Mouse (Mus musculus): ENCODE measurements around the gene Agtrap. TPM values are rescaled to one million over a fixed set of nuclear protein-coding genes. Genes with fewer than 3 reads are reported as not detected.

Gene Agtrap
- total RNA-seq (2021), result 10 to 100 TPM in 1 of 2 experiments, 1 to 10 TPM in 1; 9.8 to 12.6 TPM
- long read RNA-seq, experiment 1, transcript Agtrap-201 (5 exons, 3,996 nt), result major isoform, 10 of 16 reads
- long read RNA-seq, experiment 1, partial matches to known transcripts, result 0 of 16 reads
- long read RNA-seq, experiment 1, other reads (novel, unspliced or antisense), result 6 of 16 reads
- long read RNA-seq, experiment 2, transcript Agtrap-201 (5 exons, 3,996 nt), result major isoform, 14 of 24 reads
- long read RNA-seq, experiment 2, partial matches to known transcripts, result 1 of 24 reads
- long read RNA-seq, experiment 2, other reads (novel, unspliced or antisense), result 9 of 24 reads

- TF ChIP-seq CTCF (IDR thresholded peaks at IDR 0.05), result no peak
- Histone ChIP-seq H3K27ac (peak within 1 kb of the TSS; percentile 94), H3K4me3 (peak within 1 kb of the TSS; percentile 96)
- intact Hi-C loops (cut with DNase I), result loop anchor here (5.0 kb wide), 1 partner anchor 46 kb away; no protein-coding TSS in a partner anchor
- DNase-seq, result peak; percentile 98
Measured at GRCm38 (mm10) chr4:148087907-148088527, at the start of gene Agtrap. Gene Agtrap (minus strand): TSS chr4:148088031.

- DNase-seq, result no peak
- TF ChIP-seq CTCF (IDR thresholded peaks at IDR 0.05), result no peak
- intact Hi-C loops (cut with DNase I), result no loop called here
- Histone ChIP-seq H3K27ac (no peak overlapping the region), H3K4me3 (no peak overlapping the region)
Measured at GRCm38 (mm10) chr4:148137503-148137902, 49.7 kb upstream of the Agtrap start.

GRCm38 (mm10) chr4:148134988-148135387 is 47.2 kb upstream of the Agtrap start:
- no peak overlapping the region for H3K27ac ChIP-seq
- TF ChIP-seq CTCF (IDR thresholded peaks at IDR 0.05), result no peak
- DNase-seq, result no peak
- intact Hi-C loops (cut with DNase I), result no loop called here
- no peak overlapping the region for H3K4me3 ChIP-seq

DNA sequence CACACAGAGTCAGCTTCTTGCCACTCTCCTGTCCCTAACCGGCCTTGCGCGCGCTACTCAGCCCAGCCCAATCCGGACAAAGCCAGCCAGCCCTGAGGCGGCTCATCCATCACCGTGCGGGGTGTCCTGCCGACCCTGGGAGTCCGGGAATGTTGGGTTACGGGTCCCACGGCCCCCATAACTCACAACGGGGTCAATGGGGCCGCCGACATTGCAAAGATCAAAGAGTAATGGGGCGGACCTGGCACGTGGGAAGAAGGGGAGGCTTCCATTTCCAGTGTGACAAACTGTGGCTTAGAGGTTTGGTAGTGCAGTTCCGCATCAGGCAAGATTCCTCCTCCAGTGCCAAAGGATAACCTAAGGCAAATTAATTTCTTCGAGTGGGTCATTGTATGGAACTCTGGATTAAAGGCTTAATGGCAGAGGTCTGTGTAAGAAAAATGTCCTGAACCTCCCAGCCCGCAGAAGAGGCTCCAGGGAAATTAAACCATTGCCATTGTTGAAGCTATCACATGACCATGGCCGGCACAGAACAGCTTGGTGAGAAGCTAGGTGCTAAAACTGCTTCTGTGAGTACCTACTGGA is 43.8 kb upstream of the Agtrap start:
- H3K4me3 ChIP-seq, result no peak overlapping the region
- H3K27ac ChIP-seq, result no peak overlapping the region
- intact Hi-C loops (cut with DNase I), result no loop called here
- no peak for DNase-seq
- no peak for TF ChIP-seq CTCF (IDR thresholded peaks at IDR 0.05)

- intact Hi-C loops (cut with DNase I), result no loop called here
- TF ChIP-seq CTCF (IDR thresholded peaks at IDR 0.05), result no peak
- H3K27ac ChIP-seq, result no peak within 1 kb of the TSS
- peak; percentile 40 for DNase-seq
- H3K4me3 ChIP-seq, result peak within 1 kb of the TSS; percentile 64
Measured at GRCm38 (mm10) chr4:148130561-148131413, 43.0 kb upstream of the Agtrap start, which contains the start of gene Draxin. Gene Draxin (minus strand): TSS chr4:148130698.

DNA sequence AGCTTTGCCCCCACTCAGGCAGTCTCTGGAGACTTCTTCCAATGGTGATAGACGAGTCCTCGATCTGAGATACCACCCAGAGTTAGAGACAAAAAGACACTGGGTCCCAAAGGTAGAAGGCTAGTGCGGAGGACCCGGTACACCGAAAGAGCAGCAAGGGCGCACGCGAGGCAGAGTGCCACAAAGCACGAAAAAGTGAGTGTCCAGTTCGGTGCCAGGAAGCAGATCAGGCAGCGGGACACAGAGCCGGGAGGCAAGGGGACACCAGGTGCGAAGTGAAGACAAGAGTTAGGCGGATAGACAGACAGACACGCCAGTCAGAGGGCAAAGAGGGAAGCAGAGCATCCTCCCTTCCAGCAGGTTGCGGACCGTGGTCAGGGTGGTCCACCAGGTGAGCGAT is 42.3 kb upstream of the Agtrap start, which contains the start of gene Mad2l2:
TSS of gene Mad2l2 (plus strand) at position 252 of the 400 bp plus-strand sequence.
- TF ChIP-seq CTCF (IDR thresholded peaks at IDR 0.05), result no peak
- intact Hi-C loops (cut with DNase I), result no loop called here
- H3K27ac ChIP-seq, result no peak within 1 kb of the TSS
- peak within 1 kb of the TSS; percentile 64 for H3K4me3 ChIP-seq
- no peak for DNase-seq

GRCm38 (mm10) chr4:148128672-148129071 is 40.8 kb upstream of the Agtrap start:
- Histone ChIP-seq H3K4me3 (no peak overlapping the region), H3K27ac (no peak overlapping the region)
- DNase-seq, result no peak
- intact Hi-C loops (cut with DNase I), result no loop called here
- TF ChIP-seq CTCF (IDR thresholded peaks at IDR 0.05), result no peak

GRCm38 (mm10) chr4:148128241-148128640 is 40.4 kb upstream of the Agtrap start:
- H3K27ac ChIP-seq, result no peak overlapping the region
- no peak for TF ChIP-seq CTCF (IDR thresholded peaks at IDR 0.05)
- H3K4me3 ChIP-seq, result no peak overlapping the region
- DNase-seq, result no peak
- intact Hi-C loops (cut with DNase I), result no loop called here

GRCm38 (mm10) chr4:148122694-148123066 is 34.8 kb upstream of the Agtrap start:
- H3K4me3 ChIP-seq, result no peak overlapping the region
- no peak for TF ChIP-seq CTCF (IDR thresholded peaks at IDR 0.05)
- intact Hi-C loops (cut with DNase I), result no loop called here
- no peak overlapping the region for H3K27ac ChIP-seq
- DNase-seq, result no peak

GRCm38 (mm10) chr4:148121982-148122693 is 34.3 kb upstream of the Agtrap start:
- intact Hi-C loops (cut with DNase I), result no loop called here
- H3K27ac ChIP-seq, result no peak overlapping the region
- TF ChIP-seq CTCF (IDR thresholded peaks at IDR 0.05), result no peak
- DNase-seq, result no peak
- no peak overlapping the region for H3K4me3 ChIP-seq

DNA sequence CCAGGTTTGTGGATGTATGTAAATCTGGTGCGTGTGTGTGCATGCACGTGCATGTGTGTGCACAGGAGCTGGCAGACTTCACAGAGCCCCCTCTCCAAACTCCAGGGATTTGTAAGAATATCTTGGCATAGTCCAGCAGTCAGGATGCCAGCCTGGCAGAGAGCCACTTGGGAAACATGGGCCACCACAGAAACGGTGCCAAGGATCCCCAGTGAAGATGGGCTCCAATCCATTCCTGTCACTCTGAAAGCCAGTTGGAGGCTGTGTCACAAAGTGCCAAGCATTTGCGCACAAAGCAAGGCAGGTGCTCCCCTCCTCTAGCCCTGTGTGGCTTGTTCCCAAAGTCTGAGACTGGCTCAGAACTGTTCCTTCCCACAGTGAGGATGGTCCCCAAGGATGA is 33.5 kb upstream of the Agtrap start:
- intact Hi-C loops (cut with DNase I), result no loop called here
- H3K4me3 ChIP-seq, result no peak overlapping the region
- H3K27ac ChIP-seq, result no peak overlapping the region
- DNase-seq, result no peak
- TF ChIP-seq CTCF (IDR thresholded peaks at IDR 0.05), result no peak

GRCm38 (mm10) chr4:148120555-148120954 is 32.7 kb upstream of the Agtrap start:
- no peak for TF ChIP-seq CTCF (IDR thresholded peaks at IDR 0.05)
- Histone ChIP-seq H3K27ac (no peak overlapping the region), H3K4me3 (no peak overlapping the region)
- intact Hi-C loops (cut with DNase I), result no loop called here
- no peak for DNase-seq
